Mouse (Mus musculus): Measurements from ENCODE around the gene Ehmt1. TPM values are rescaled to one million over a fixed set of nuclear protein-coding genes. Genes with fewer than 3 reads are reported as not detected.

The Ehmt1 gene
- total and polyA plus RNA-seq, 3 experiments, result 31.9 to 55.8 TPM; not detected in 1

GRCm38 (mm10) chr2:24962304-24963000 lies 43.0 kb upstream of the Ehmt1 start, which contains the start of gene Dph7 (continued):
- TF ChIP-seq E2F4 (IDR thresholded peaks at IDR 0.05; ENCODE audit: borderline replicate concordance, low read depth, low read length), result no peak
- no peak for TF ChIP-seq BHLHE40 (IDR thresholded peaks at IDR 0.05; ENCODE audit: borderline replicate concordance, low read depth, low read length)
- TF ChIP-seq MYC (IDR thresholded peaks at IDR 0.05; ENCODE audit: low read depth, low read length), result peak; percentile 76; the same call in 1 of the 2 replicates
- TF ChIP-seq POLR2A (IDR thresholded peaks at IDR 0.05; ENCODE audit: control insufficient read depth in 1 of 2, insufficient read depth in 1 of 2, low read depth in 1 of 2, low read length in 2 of 2, poor library complexity in 1 of 2), result peak; percentile 83 to 87
- TF ChIP-seq ZMIZ1 (IDR thresholded peaks at IDR 0.05; ENCODE audit: low read depth, low read length), result peak; percentile 80
- TF ChIP-seq MXI1 (IDR thresholded peaks at IDR 0.05; ENCODE audit: low read depth, low read length), result peak; percentile 66
- TF ChIP-seq CTCF (IDR thresholded peaks at IDR 0.05 in 2 of 3, conservative IDR thresholded peaks at IDR 0.05 in 1 of 3; ENCODE audit: control insufficient read depth in 1 of 3, insufficient read depth in 1 of 3, low read depth in 2 of 3, low read length in 3 of 3, poor library complexity in 1 of 3, severe bottlenecking in 1 of 3), result peak; percentile 85 to 93 (median 91)
- no peak for TF ChIP-seq ETS1 (IDR thresholded peaks at IDR 0.05; ENCODE audit: low read depth, low read length)
- no peak for TF ChIP-seq TAL1 (IDR thresholded peaks at IDR 0.05; ENCODE audit: low read length)
- TF ChIP-seq RAD21 (IDR thresholded peaks at IDR 0.05; ENCODE audit: low read depth, low read length), result no peak
- no peak for TF ChIP-seq CHD2 (IDR thresholded peaks at IDR 0.05; ENCODE audit: low read length)
- TF ChIP-seq POLR2AphosphoS2 (IDR thresholded peaks at IDR 0.05; ENCODE audit: low read length), result peak; percentile 99
- TF ChIP-seq MAFK (IDR thresholded peaks at IDR 0.05; ENCODE audit: borderline replicate concordance, low read depth, low read length), result no peak
- peak; percentile 60 for TF ChIP-seq NELFE (IDR thresholded peaks at IDR 0.05; ENCODE audit: low read depth, low read length)
- no peak for TF ChIP-seq ZC3H11A (IDR thresholded peaks at IDR 0.05; ENCODE audit: low read depth, low read length)

GRCm38 (mm10) chr2:24960910-24961309 lies 41.5 kb upstream of the Ehmt1 start:
- Histone ChIP-seq H3K9me3 (replicated peaks; ENCODE audit: insufficient read depth, low read length) (no peaks in the 10 kb centered on the region), H3K4me1 (ENCODE audit: control insufficient read depth in 1 of 2, insufficient read depth in 2 of 2, low read length in 2 of 2) (peaks cover 0 to 8% of the 10 kb centered on the region in 2 experiments; a peak in 1 of 4 replicates), H3K36me3 (ENCODE audit: control insufficient read depth in 1 of 2, insufficient read depth in 2 of 2, low read length in 2 of 2) (peaks cover 4 to 15% of the 10 kb centered on the region in 2 experiments; a peak in 3 of 4 replicates), H3K27ac (ENCODE audit: control insufficient read depth, low read depth, low read length) (no peak overlapping the region), H3K27me3 (ENCODE audit: control insufficient read depth in 1 of 2, insufficient read depth in 2 of 2, low read length in 2 of 2) (no peaks in the 10 kb centered on the region), H3K4me3 (ENCODE audit: control insufficient read depth in 1 of 2, insufficient read depth in 1 of 2, low read depth in 2 of 2, low read length in 2 of 2) (no peak overlapping the region), H3K9ac (ENCODE audit: control insufficient read depth, low read depth, low read length, poor library complexity, severe bottlenecking) (no peak overlapping the region), H3K79me2 (ENCODE audit: control insufficient read depth, insufficient read depth, low read length, poor library complexity) (peaks cover 7% of the 10 kb centered on the region)
- TF ChIP-seq USF1 (IDR thresholded peaks at IDR 0.05; ENCODE audit: low read depth, low read length) (no peak), CTCF (IDR thresholded peaks at IDR 0.05 in 2 of 3, conservative IDR thresholded peaks at IDR 0.05 in 1 of 3; ENCODE audit: control insufficient read depth in 1 of 3, insufficient read depth in 1 of 3, low read depth in 2 of 3, low read length in 3 of 3, poor library complexity in 1 of 3, severe bottlenecking in 1 of 3) (peak; percentile 37 to 53 (median 47); a peak in 5 of 6 replicates), SMC3 (IDR thresholded peaks at IDR 0.05; ENCODE audit: low read depth, low read length) (peak; percentile 21; the same call in 1 of the 2 replicates)
- DNase-seq (ENCODE audit: low read depth, low spot score), result no peak

All from MEL (cell line).